Mouse (Mus musculus): ENCODE data around the gene 1110004F10Rik. TPM values are rescaled to one million over a fixed set of nuclear protein-coding genes. Genes with fewer than 3 reads are reported as not detected.

1110004F10Rik gene
- 7.8 and 9.6 TPM in 2 replicates for polyA plus RNA-seq (2012; rRNA removed)

GRCm38 (mm10) chr7:116039196-116039537 lies at the start of gene 1110004F10Rik:
Gene 1110004F10Rik, plus strand, starts transcription at chr7:116039397.

GRCm38 (mm10) chr7:116038511-116038910 lies 686 bp upstream of the 1110004F10Rik start, which contains the start of gene Sox6:
Gene Sox6, minus strand, starts transcription at chr7:116038796.

GRCm38 (mm10) chr7:116084366-116084765 lies 45.2 kb downstream of the 1110004F10Rik start, which contains the start of gene Gm4353:
Gene Gm4353, minus strand, starts transcription at chr7:116084635.

Other genes with a start within 250 kb of the 1110004F10Rik start
- gene Sox6, start 601 bp upstream of the 1110004F10Rik start, polyA plus RNA-seq (2012; rRNA removed) = 2.3 and 4.0 TPM in 2 replicates
- gene Gm4353, start 45.2 kb downstream of the 1110004F10Rik start, polyA plus RNA-seq (2012; rRNA removed) = 0.45 and 0.58 TPM in 2 replicates

Measured in stomach, adult 2 months (tissue).